Mouse (Mus musculus): Measurements from ENCODE around the gene Grm4.

DNA sequence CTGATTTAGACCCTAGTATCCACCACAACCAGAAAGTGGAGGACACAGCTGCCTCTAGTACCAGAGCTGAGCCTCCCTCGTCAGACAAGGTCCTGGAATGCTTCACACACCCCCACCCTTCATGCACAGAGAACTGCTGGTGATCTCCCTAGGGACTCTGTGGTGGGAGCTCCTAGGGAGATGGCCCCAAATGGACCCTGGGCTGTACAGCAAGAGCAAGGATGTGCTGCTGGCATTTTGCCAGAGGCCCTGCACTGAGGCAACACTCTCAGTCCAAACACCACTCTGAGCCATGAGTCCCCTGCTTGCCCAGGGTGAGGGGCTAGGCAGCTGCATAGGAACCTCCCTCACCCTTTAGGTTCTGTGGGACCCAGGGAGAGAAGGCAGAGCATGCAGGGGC, 134.8 kb downstream of the Grm4 start:
- TF ChIP-seq POLR2A (IDR thresholded peaks at IDR 0.05; ENCODE audit: low read depth, low read length) (no peak), CTCF (IDR thresholded peaks at IDR 0.05; ENCODE audit: borderline replicate concordance, insufficient read depth, low read length) (no peak)
